Mouse (Mus musculus) limb, embryonic 12.5 days (tissue): ENCODE data around the gene Tbc1d23. TPM values are rescaled to one million over a fixed set of nuclear protein-coding genes. Genes with fewer than 3 reads are reported as not detected.
"Not testable (repeated sequence)": the region's sequence is repeated elsewhere in the genome, so short reads cannot be mapped to it uniquely, and the experiment has no call there.

Experiments used
- ATAC-seq: fragments of 200-750 bp; cut with Nextera tagmentation; 2 replicates; pipeline ENCODE4 v1.8.0; 2017; ENCODE audit warnings: low read depth, moderate TSS enrichment; ENCODE audit not compliant: insufficient number of reproducible peaks, insufficient read depth, low FRiP score, low TSS enrichment
- H3K27ac ChIP-seq: fragments of 300-500 bp; sonication (generic); 2 replicates; pipeline ENCODE4 v1.5.1; 2016; ENCODE audit warnings: mild to moderate bottlenecking, moderate library complexity
- H3K27me3 ChIP-seq: fragments of 300-500 bp; sonication (generic); 2 replicates; pipeline ENCODE4 v1.6.1; 2016; ENCODE audit warnings: mild to moderate bottlenecking, moderate library complexity
- H3K36me3 ChIP-seq: fragments of 300-500 bp; sonication (generic); 2 replicates; pipeline ENCODE4 v1.6.1; 2016; ENCODE audit warnings: mild to moderate bottlenecking, moderate library complexity
- H3K4me1 ChIP-seq: fragments of 300-500 bp; sonication (generic); replicated peaks from 2 replicates; pipeline ENCODE4 v1.6.1; 2016
- H3K4me2 ChIP-seq: fragments of 300-500 bp; sonication (generic); 2 replicates; pipeline ENCODE4 v1.6.1; 2016; ENCODE audit warnings: mild to moderate bottlenecking, moderate library complexity
- H3K4me3 ChIP-seq: fragments of 300-500 bp; sonication (generic); replicated peaks from 2 replicates; pipeline ENCODE4 v1.5.1; 2016; ENCODE audit warnings: mild to moderate bottlenecking
- H3K9ac ChIP-seq: fragments of 300-500 bp; sonication (generic); replicated peaks from 2 replicates; pipeline ENCODE4 v1.6.1; 2016; ENCODE audit warnings: mild to moderate bottlenecking, moderate library complexity
- H3K9me3 ChIP-seq: fragments of 300-500 bp; sonication (generic); 2 replicates; pipeline ENCODE4 v1.6.1; 2016; ENCODE audit warnings: mild to moderate bottlenecking, moderate library complexity
- WGBS: fragments of 180-500 bp; shearing (Covaris S2); methylation state at CpG from one replicate; pipeline ENCODE4 v1.1.7; 2016; 5-methylcytosine and 5-hydroxymethylcytosine counted together
- polyA plus RNA-seq: library from polyadenylated mRNA; unstranded; fragments of >200 nt; fragmentation: Nextera tagmentation; extraction: Ambion mirVana; gene quantifications from 2 replicates; pipeline ENCODE4 v1.2.1, GENCODE M21; 2016

Tbc1d23 gene
- polyA plus RNA-seq, 1 experiment from 2014 or later: 32.1 TPM

GRCm38 (mm10) chr16:57176276-57176675, 55.0 kb downstream of the Tbc1d23 start:
- peaks cover 68% of the 10 kb centered on the region for H3K36me3 ChIP-seq
- H3K9ac ChIP-seq: no peak overlapping the region
- ATAC-seq: no peak
- H3K4me2 ChIP-seq: no peak overlapping the region
- WGBS: 92% methylated on average over 7 of the region's 7 CpGs
- H3K27me3 ChIP-seq: no peaks in the 10 kb centered on the region
- no peak overlapping the region for H3K27ac ChIP-seq
- no peaks in the 10 kb centered on the region for H3K4me1 ChIP-seq
- no peak overlapping the region for H3K4me3 ChIP-seq
- no peaks in the 10 kb centered on the region for H3K9me3 ChIP-seq

GRCm38 (mm10) chr16:57175751-57176150, 55.6 kb downstream of the Tbc1d23 start:
- no peak overlapping the region for H3K27ac ChIP-seq
- no peak overlapping the region for H3K9ac ChIP-seq
- H3K9me3 ChIP-seq: no peaks in the 10 kb centered on the region
- no peak overlapping the region for H3K4me2 ChIP-seq
- H3K27me3 ChIP-seq: no peaks in the 10 kb centered on the region
- no peaks in the 10 kb centered on the region for H3K4me1 ChIP-seq
- ATAC-seq: no peak
- no peak overlapping the region for H3K4me3 ChIP-seq
- peaks cover 67% of the 10 kb centered on the region for H3K36me3 ChIP-seq
- WGBS: 71% methylated on average over 2 of the region's 2 CpGs

- H3K4me1 ChIP-seq, H3K4me3 ChIP-seq, H3K9me3 ChIP-seq, H3K27ac ChIP-seq, ATAC-seq, H3K4me2 ChIP-seq, H3K27me3 ChIP-seq, H3K9ac ChIP-seq: not testable (repeated sequence)
- H3K36me3 ChIP-seq: peaks cover 59% of the 10 kb centered on the region
Observed at GRCm38 (mm10) chr16:57174480-57174879, 56.8 kb downstream of the Tbc1d23 start.

- peaks cover 41% of the 10 kb centered on the region for H3K36me3 ChIP-seq
- no peak overlapping the region for H3K9ac ChIP-seq
- H3K4me1 ChIP-seq: no peaks in the 10 kb centered on the region; the same call in 1 of the 2 replicates
- 89% methylated on average over 6 of the region's 6 CpGs for WGBS
- H3K9me3 ChIP-seq: no peaks in the 10 kb centered on the region
- H3K27ac ChIP-seq: no peak overlapping the region
- ATAC-seq: no peak
- no peak overlapping the region for H3K4me2 ChIP-seq
- H3K4me3 ChIP-seq: no peak overlapping the region
- H3K27me3 ChIP-seq: no peaks in the 10 kb centered on the region
Observed at GRCm38 (mm10) chr16:57171570-57171969, 59.7 kb downstream of the Tbc1d23 start.

GRCm38 (mm10) chr16:57171161-57171560, 60.1 kb downstream of the Tbc1d23 start:
- no peak for ATAC-seq
- Histone ChIP-seq H3K4me2 (no peak overlapping the region), H3K36me3 (peaks cover 37% of the 10 kb centered on the region), H3K9ac (no peak overlapping the region), H3K9me3 (no peaks in the 10 kb centered on the region), H3K27ac (no peak overlapping the region), H3K27me3 (no peaks in the 10 kb centered on the region), H3K4me1 (no peaks in the 10 kb centered on the region; the same call in none of the 2 replicates), H3K4me3 (no peak overlapping the region)
- WGBS: 88% methylated on average over 8 of the region's 8 CpGs

- Histone ChIP-seq H3K9ac (no peak overlapping the region), H3K4me1 (no peaks in the 10 kb centered on the region; the same call in none of the 2 replicates), H3K4me3 (no peak overlapping the region), H3K36me3 (peaks cover 31% of the 10 kb centered on the region), H3K27ac (0 out of 2 replicates have a peak overlapping the region, but pooled peaks have one; percentile 19), H3K27me3 (no peaks in the 10 kb centered on the region), H3K9me3 (no peaks in the 10 kb centered on the region), H3K4me2 (no peak overlapping the region)
- ATAC-seq: no peak
- 71% methylated on average over 4 of the region's 4 CpGs for WGBS
Observed at GRCm38 (mm10) chr16:57168236-57168635, 63.1 kb downstream of the Tbc1d23 start.

- 32% methylated on average over 5 of the region's 5 CpGs for WGBS
- Histone ChIP-seq H3K27ac (no peak overlapping the region; the same call in 1 of the 2 replicates), H3K9me3 (no peaks in the 10 kb centered on the region), H3K27me3 (no peaks in the 10 kb centered on the region), H3K36me3 (peaks cover 33% of the 10 kb centered on the region), H3K9ac (peak overlapping the region; percentile 84), H3K4me1 (no peaks in the 10 kb centered on the region; the same call in none of the 2 replicates), H3K4me3 (peak overlapping the region; percentile 78), H3K4me2 (peak overlapping the region; percentile 67)
- ATAC-seq: peak; percentile 40; the same call in 1 of the 2 replicates
Observed at GRCm38 (mm10) chr16:57167514-57167912, 63.8 kb downstream of the Tbc1d23 start.

GRCm38 (mm10) chr16:57166611-57167513, 64.4 kb downstream of the Tbc1d23 start, which contains the start of gene Nit2:
Nit2 (minus strand) TSS chr16:57167341.
- peak within 1 kb of the TSS; percentile 84 for H3K9ac ChIP-seq
- ATAC-seq: peak; percentile 97
- H3K27me3 ChIP-seq: no peaks in the 10 kb centered on the region
- no peaks in the 10 kb centered on the region; the same call in none of the 2 replicates for H3K4me1 ChIP-seq
- H3K36me3 ChIP-seq: peaks cover 33% of the 10 kb centered on the region
- H3K27ac ChIP-seq: peak within 1 kb of the TSS; percentile 94
- peak within 1 kb of the TSS; percentile 67 for H3K4me2 ChIP-seq
- WGBS: under 1% methylated on average over 58 of the region's 58 CpGs
- peak within 1 kb of the TSS; percentile 78 for H3K4me3 ChIP-seq
- no peaks in the 10 kb centered on the region for H3K9me3 ChIP-seq

GRCm38 (mm10) chr16:57166086-57166485, 65.2 kb downstream of the Tbc1d23 start:
- Histone ChIP-seq H3K9me3 (no peaks in the 10 kb centered on the region), H3K4me3 (peak overlapping the region; percentile 78), H3K4me1 (no peaks in the 10 kb centered on the region; the same call in none of the 2 replicates), H3K27me3 (no peaks in the 10 kb centered on the region), H3K9ac (no peak overlapping the region), H3K4me2 (peak overlapping the region; percentile 67), H3K27ac (peak overlapping the region; percentile 94; the same call in 1 of the 2 replicates), H3K36me3 (peaks cover 35% of the 10 kb centered on the region)
- 84% methylated on average over 6 of the region's 6 CpGs for WGBS
- ATAC-seq: no peak

- WGBS: 92% methylated on average over 5 of the region's 5 CpGs
- no peak overlapping the region for H3K4me3 ChIP-seq
- ATAC-seq: no peak
Observed at GRCm38 (mm10) chr16:57165157-57165556, 66.1 kb downstream of the Tbc1d23 start.

GRCm38 (mm10) chr16:57163694-57164093, 67.6 kb downstream of the Tbc1d23 start:
- ATAC-seq: no peak
- no peak overlapping the region for H3K27ac ChIP-seq

More at GRCm38 (mm10) chr16:57165157-57165556, 66.1 kb downstream of the Tbc1d23 start:
- H3K4me2 ChIP-seq: no peak overlapping the region
- H3K9ac ChIP-seq: no peak overlapping the region
- no peaks in the 10 kb centered on the region for H3K9me3 ChIP-seq
- H3K4me1 ChIP-seq: no peaks in the 10 kb centered on the region; the same call in none of the 2 replicates
- peaks cover 42% of the 10 kb centered on the region for H3K36me3 ChIP-seq
- no peaks in the 10 kb centered on the region for H3K27me3 ChIP-seq
- no peak overlapping the region for H3K27ac ChIP-seq

More at GRCm38 (mm10) chr16:57163694-57164093, 67.6 kb downstream of the Tbc1d23 start:
- no peak overlapping the region for H3K9ac ChIP-seq
- no peak overlapping the region for H3K4me3 ChIP-seq
- H3K4me2 ChIP-seq: no peak overlapping the region
- no peaks in the 10 kb centered on the region; the same call in none of the 2 replicates for H3K4me1 ChIP-seq
- H3K27me3 ChIP-seq: no peaks in the 10 kb centered on the region
- no peaks in the 10 kb centered on the region for H3K9me3 ChIP-seq
- 90% methylated on average over 1 of the region's 1 CpGs for WGBS
- H3K36me3 ChIP-seq: peaks cover 56% of the 10 kb centered on the region
